Mouse (Mus musculus): ENCODE measurements around the gene Phf12. TPM values are rescaled to one million over a fixed set of nuclear protein-coding genes. Genes with fewer than 3 reads are reported as not detected.

The Phf12 gene
- total RNA-seq, 2 experiments from 2014 or later, result 18.3 to 19.1 TPM

- no peak for DNase-seq
- intact Hi-C loops (cut with DNase I; ENCODE audit: low total_unique reads), result no loop called here
Observed at GRCm38 (mm10) chr11:78065906-78066305, 83.4 kb downstream of the Phf12 start.

GRCm38 (mm10) chr11:78066641-78067040 lies 84.1 kb downstream of the Phf12 start:
- intact Hi-C loops (cut with DNase I; ENCODE audit: low total_unique reads), result no loop called here
- no peak for DNase-seq

GRCm38 (mm10) chr11:78067566-78067965 lies 85.0 kb downstream of the Phf12 start:
- DNase-seq, result no peak
- intact Hi-C loops (cut with DNase I; ENCODE audit: low total_unique reads), result no loop called here

- no peak for DNase-seq
- intact Hi-C loops (cut with DNase I; ENCODE audit: low total_unique reads), result no loop called here
Observed at GRCm38 (mm10) chr11:78069130-78069529, 86.6 kb downstream of the Phf12 start.

GRCm38 (mm10) chr11:78069646-78070045 lies 87.1 kb downstream of the Phf12 start:
- intact Hi-C loops (cut with DNase I; ENCODE audit: low total_unique reads), result no loop called here
- no peak for DNase-seq

GRCm38 (mm10) chr11:78071938-78072337 lies 89.4 kb downstream of the Phf12 start:
- DNase-seq, result no peak
- intact Hi-C loops (cut with DNase I; ENCODE audit: low total_unique reads), result no loop called here

- intact Hi-C loops (cut with DNase I; ENCODE audit: low total_unique reads), result no loop called here
- DNase-seq, result no peak
Observed at GRCm38 (mm10) chr11:78072425-78073130, 90.0 kb downstream of the Phf12 start.

GRCm38 (mm10) chr11:78073577-78074276 lies 91.2 kb downstream of the Phf12 start:
- no peak for DNase-seq
- intact Hi-C loops (cut with DNase I; ENCODE audit: low total_unique reads), result no loop called here

- no peak for DNase-seq
- intact Hi-C loops (cut with DNase I; ENCODE audit: low total_unique reads), result no loop called here
Observed at GRCm38 (mm10) chr11:78074277-78074652, 91.7 kb downstream of the Phf12 start.

- DNase-seq, result no peak
- intact Hi-C loops (cut with DNase I; ENCODE audit: low total_unique reads), result no loop called here
Observed at GRCm38 (mm10) chr11:78074666-78075065, 92.1 kb downstream of the Phf12 start.

Small RNA genes lying within 50 kb of the gene (microRNA-seq; reads per million reads assigned to microRNA genes)
- 99.7 to 107 reads per million in 2 experiments for gene Mir144
- 0 reads per million in 2 experiments for gene Mir451a
- gene Mir451b, result 0 reads per million in 2 experiments

Other genes starting within 250 kb of the Phf12 start
- 100 to 1,000 TPM; 307 to 323 TPM for gene Myo18a, start 219.5 kb upstream of the Phf12 start, total RNA-seq (2021)
- gene Gm10277, start 195.0 kb upstream of the Phf12 start, total RNA-seq (2021), result not detected
- gene Pipox, start 88.7 kb upstream of the Phf12 start, total RNA-seq (2021), result under 1 TPM in 1 of 2 experiments, not detected in 1; 0.94 TPM
- gene Sez6, start 52.0 kb upstream of the Phf12 start, total RNA-seq (2021), result under 1 TPM; 0.51 to 0.82 TPM
- 1 to 10 TPM; 1.6 to 1.7 TPM for gene Dhrs13, start 49.5 kb downstream of the Phf12 start, total RNA-seq (2021)
- gene Flot2, start 55.2 kb downstream of the Phf12 start, total RNA-seq (2021), result 10 to 100 TPM; 60.7 to 64.3 TPM
- gene Eral1, start 97.6 kb downstream of the Phf12 start, total RNA-seq (2021), result 10 to 100 TPM; 18.9 to 22.2 TPM
- gene Fam222b, start 111.9 kb downstream of the Phf12 start, total RNA-seq (2021), result 1 to 10 TPM; 6.5 to 7.4 TPM
- 10 to 100 TPM in 1 of 2 experiments, 1 to 10 TPM in 1; 7.6 to 10.2 TPM for gene Traf4, start 182.8 kb downstream of the Phf12 start, total RNA-seq (2021)
- gene Nek8, start 193.9 kb downstream of the Phf12 start, total RNA-seq (2021), result 1 to 10 TPM; 1.4 to 2.1 TPM
- 1 to 10 TPM; 3.5 to 4.4 TPM for gene Tlcd1, start 194.0 kb downstream of the Phf12 start, total RNA-seq (2021)
- gene Rpl23a, start 200.8 kb downstream of the Phf12 start, total RNA-seq (2021), result 1,000 to 10,000 TPM; 1,019 to 1,174 TPM
- 10 to 100 TPM; 10.2 to 14.1 TPM for gene Rab34, start 205.7 kb downstream of the Phf12 start, total RNA-seq (2021)
- gene Proca1, start 210.6 kb downstream of the Phf12 start, total RNA-seq (2021), result under 1 TPM; 0.47 to 0.92 TPM